Mouse (Mus musculus): ENCODE measurements around the gene Scn2b.

- no peak for TF ChIP-seq POLR2A (IDR thresholded peaks at IDR 0.05; ENCODE audit: low read depth, low read length)
- no peak for TF ChIP-seq CTCF (conservative IDR thresholded peaks at IDR 0.05; ENCODE audit: insufficient read depth, insufficient read length, low read depth, low read length)
These were observed 35.8 kb downstream of the Scn2b start for GRCm38 (mm10) chr9:45153361-45153760.
